Mouse (Mus musculus) gastrocnemius, adult 2 months (tissue): ENCODE data around the gene Cacna1c. TPM values are rescaled to one million over a fixed set of nuclear protein-coding genes. Genes with fewer than 3 reads are reported as not detected.
A peak's percentile ranks its signal among the peaks of the same experiment; 100 is the strongest.

Experiments used
- DNase-seq: peaks from one replicate; pipeline ENCODE4 v3.0.0; 2022
- H3K27ac ChIP-seq: fragments of 200-600 bp; 2 replicates; pipeline ENCODE4 v1.8.1; 2022; ENCODE audit warnings: mild to moderate bottlenecking
- H3K4me3 ChIP-seq: fragments of 200-600 bp; 2 replicates; pipeline ENCODE4 v1.8.1; 2022; ENCODE audit warnings: mild to moderate bottlenecking, moderate library complexity
- CTCF ChIP-seq: fragments of 200-600 bp; IDR thresholded peaks from 2 replicates; pipeline ENCODE4 v1.8.1; 2022; ENCODE audit warnings: antibody characterized with exemption, mild to moderate bottlenecking, moderate library complexity
- intact Hi-C: fragments of 180-260 bp; cut with DNase I; formaldehyde crosslinking; loops from one replicate; pipeline ENCODE4 v1.15.1; 2025
- long read RNA-seq, 2 experiments: library from polyadenylated mRNA; stranded (forward); transcript quantifications; one replicate each; pipeline ENCODE4 v2.0.0; 2021
- total RNA-seq, 2 experiments: library from RNA; stranded (reverse); gene quantifications; 2 replicates each; pipeline ENCODE4 v1.2.3; 2021

Gene Cacna1c
- 1 to 10 TPM; 1.7 to 1.9 TPM for total RNA-seq
- long read RNA-seq, experiment 1, partial matches to known transcripts: 1 of 1 reads
- long read RNA-seq, experiment 1, other reads (novel, unspliced or antisense): 0 of 1 reads
- long read RNA-seq, experiment 2, partial matches to known transcripts: 0 of 1 reads
- long read RNA-seq, experiment 2, other reads (novel, unspliced or antisense): 1 of 1 reads

DNA sequence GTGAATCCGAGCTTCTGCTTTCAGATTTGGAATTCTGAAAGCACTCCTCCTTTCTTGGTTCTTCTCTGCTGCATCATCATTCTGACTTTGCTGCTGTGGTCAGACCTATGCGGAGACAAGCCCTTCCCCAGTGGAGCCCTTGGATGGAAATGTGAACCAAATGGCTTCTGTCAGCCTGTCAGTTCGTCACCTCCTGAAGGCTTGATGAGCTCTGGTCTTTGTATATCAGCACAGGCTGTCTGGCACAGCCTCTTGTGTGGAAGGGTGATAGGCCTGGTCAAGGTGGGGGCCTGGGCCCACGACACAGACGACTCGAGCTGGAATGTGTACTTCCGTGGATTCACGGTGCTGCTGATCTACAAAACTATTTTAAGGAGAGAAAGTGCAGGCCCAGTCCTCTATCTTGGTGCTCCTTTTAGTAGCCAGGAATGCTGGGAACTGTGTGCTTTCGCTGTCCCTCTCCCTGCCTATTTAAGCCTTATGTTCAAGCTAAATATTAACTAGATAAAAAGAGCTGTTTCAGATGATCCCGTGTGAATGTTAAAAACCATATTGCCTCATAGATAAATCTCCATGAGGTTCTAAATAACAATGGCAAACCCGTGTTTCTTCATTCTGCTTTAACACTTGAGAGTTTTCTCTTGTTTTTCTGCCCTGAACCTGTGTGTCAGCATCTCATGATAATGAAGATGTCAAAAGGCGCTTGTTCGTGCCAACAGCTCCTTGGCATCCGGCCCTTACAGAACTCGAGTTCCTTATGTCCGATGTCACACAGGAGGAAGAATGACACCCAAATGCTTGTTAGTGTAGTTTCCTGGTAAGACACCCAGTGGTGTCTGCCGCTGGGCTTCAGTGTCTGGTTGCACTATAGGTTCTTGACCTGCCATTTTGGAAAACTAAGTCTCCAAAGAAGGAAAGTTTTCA lies at the start of gene Cacna1c:
TSS of gene Cacna1c (minus strand) at position 37 of the 924 bp plus-strand sequence.
- no peak within 1 kb of the TSS for H3K27ac ChIP-seq
- TF ChIP-seq CTCF: no peak
- no peak within 1 kb of the TSS for H3K4me3 ChIP-seq
- intact Hi-C loops: no loop called here
- no peak for DNase-seq

DNA sequence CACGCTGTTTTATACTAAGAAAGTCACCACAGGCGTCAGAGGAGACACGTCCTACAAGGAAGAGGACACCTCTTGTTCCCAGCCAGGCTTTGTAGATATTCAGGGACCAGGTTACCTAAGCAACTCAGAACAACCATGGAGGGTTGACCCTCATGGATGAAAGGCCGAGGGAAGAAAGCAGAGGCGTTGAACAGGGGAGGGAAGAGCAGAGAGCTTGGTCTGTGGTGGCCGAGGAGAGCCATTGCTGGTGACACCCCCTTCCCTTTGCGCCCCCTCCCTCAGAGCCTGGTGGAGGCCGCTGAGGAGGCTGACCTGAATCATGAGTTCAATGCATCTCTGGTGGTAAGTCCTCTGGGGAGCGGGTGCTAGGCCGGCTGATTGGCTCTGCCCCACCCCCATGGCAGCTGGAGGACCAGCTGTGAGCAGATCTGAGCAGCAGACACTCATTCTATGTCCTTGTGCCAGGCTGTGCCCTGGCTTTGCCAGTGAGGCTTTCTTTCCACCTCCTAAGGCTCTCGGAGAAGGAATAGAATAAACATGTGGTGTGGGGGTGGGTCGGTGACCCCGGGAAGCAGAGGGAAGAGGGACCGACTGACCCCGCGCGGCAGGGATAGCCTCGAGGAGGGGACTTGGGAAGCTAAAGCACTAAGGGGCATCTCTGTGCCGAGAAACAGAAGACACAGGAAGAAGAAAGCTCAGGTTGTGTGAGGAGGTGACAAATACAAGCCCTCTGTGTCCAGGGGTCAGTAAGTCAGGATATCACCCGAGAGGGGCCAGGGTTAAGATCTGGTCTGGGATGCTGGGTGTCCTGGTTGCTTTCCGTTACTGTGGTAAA lies 44.9 kb upstream of the Cacna1c start:
- intact Hi-C loops: no loop called here
- no peak for DNase-seq

DNA sequence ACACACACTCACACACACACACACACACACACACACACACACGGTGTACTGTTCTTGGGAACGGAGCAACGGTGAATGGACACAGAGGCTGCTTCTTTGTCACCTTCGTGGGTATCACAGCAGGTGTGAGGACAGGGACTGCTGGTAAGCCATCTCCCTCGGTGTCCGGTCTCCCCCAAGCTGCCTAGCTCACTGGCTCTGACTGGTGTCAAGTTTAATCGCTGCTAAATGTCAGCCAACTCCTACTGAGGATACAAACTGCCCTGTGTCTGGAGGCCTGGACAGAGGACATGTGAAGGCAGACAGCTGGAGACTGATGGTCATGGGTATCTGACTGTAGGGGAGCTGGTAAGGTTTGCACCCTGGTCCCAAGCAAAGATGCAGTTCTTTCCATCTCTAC lies 44.0 kb upstream of the Cacna1c start:
- Histone ChIP-seq H3K27ac (peak overlapping the region; percentile 6; the same call in 1 of the 2 replicates), H3K4me3 (no peak overlapping the region)
- intact Hi-C loops: no loop called here
- peak; percentile 67 for DNase-seq
- no peak for TF ChIP-seq CTCF

More for the DNA sequence above, 44.9 kb upstream of the Cacna1c start:
- TF ChIP-seq CTCF: no peak
- no peak overlapping the region for H3K4me3 ChIP-seq
- peak overlapping the region; percentile 6; the same call in 1 of the 2 replicates for H3K27ac ChIP-seq

DNA sequence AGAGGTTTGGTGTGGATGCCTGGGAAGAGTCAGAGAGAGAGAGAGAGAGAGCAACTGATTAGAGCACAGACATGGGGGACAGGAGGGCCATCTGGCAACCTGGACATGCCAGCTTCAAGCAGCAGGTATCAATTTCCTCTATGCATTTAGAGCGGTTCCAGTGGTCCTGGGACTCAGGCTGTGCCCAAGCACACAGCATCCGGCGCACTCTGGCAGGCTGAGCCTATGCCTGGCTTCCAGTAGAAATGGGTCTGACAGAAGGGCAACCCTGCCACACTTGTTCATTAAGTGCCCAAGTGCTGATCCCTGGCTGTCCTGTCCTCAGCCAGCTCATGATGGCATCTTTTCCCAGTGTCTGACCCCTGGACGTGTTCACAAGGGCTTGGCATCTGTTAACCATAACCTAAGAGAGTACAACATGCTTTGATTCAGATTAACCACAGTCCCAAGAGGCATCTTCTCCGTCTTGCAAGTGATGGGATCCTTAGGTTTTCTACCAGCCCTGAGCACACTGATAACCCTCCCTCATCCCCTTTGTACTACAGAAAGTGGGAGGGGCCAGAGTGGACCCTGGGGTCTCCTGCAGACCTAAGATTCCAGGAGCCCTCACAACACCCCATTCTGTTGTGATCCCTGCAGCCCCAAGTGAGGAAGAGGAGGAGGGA lies 43.3 kb upstream of the Cacna1c start:
- no peak for DNase-seq
- Histone ChIP-seq H3K27ac (no peak overlapping the region), H3K4me3 (no peak overlapping the region)
- TF ChIP-seq CTCF: no peak
- intact Hi-C loops: no loop called here

DNA sequence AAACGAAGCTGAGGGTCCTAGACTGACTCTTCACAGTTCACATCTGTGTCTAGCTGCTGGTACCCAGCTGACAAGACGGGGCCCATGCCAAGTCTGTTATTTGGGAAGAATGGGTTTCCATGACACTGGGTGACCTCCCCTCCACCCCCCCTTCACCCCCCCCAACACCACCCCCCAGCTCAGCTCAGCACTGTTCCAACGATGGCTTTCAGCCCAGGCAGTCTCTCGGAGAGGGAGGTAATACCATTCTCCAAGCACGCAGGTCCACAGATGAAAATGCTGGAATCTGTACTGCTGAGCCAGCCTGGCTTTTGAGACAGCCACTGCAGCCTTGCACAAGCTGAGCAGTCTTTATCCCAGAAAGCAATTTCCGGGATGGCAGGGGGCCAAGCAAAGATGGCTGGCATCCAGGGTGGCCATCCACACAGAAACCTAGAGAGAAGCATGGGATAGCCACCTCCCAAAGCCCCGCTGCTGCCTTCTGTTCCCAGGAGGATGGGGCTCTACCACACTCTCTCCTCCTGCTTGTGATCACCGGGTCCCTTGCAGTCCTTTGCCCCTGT lies 41.3 kb upstream of the Cacna1c start:
- intact Hi-C loops: no loop called here
- Histone ChIP-seq H3K27ac (no peak overlapping the region), H3K4me3 (no peak overlapping the region)
- DNase-seq: peak; percentile 47
- TF ChIP-seq CTCF: no peak

DNA sequence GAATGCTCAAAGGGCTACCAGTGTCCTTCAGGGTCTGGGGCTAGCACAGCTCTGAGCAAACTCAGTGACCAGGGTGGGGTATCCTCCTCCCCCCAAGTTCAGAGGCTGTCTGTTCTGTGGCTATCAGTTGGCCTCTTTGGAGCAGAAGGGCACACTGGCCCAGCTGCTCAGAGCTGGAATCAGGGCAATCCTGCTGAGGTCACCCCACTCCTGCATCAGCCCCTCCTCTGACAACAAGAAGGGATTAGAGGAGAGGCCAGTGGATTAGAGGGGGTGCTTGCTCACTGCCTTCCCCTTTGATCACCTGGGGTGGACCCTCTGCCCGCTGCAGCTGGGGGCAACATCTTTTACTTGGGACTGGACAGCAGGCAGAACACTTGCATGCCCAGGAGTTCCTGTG lies 40.0 kb upstream of the Cacna1c start, which contains the start of gene Cacna2d4:
TSS of gene Cacna2d4 (plus strand) at position 286 of the 400 bp plus-strand sequence.
- no peak within 1 kb of the TSS for H3K4me3 ChIP-seq
- H3K27ac ChIP-seq: no peak within 1 kb of the TSS
- DNase-seq: no peak
- intact Hi-C loops: no loop called here
- no peak for TF ChIP-seq CTCF

DNA sequence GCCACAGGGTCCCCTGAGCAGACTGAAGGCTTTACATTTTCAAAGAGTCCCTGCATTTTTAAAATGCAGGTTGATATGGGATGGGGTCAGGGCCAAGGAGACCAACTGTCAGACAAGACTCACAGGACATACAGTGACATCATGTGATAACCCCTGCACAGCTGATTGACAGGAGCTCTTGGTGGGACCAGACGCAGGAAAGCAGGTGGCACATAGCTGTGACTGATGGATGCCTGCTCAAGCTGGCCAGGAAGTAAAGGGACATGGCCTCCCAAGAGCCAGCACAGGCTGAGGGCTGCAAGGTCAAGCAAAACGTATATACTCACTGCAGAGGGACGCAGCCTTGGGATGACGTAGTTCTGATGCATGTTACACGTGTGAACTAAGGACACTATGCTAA lies 39.2 kb upstream of the Cacna1c start:
- Histone ChIP-seq H3K27ac (no peak overlapping the region), H3K4me3 (no peak overlapping the region)
- intact Hi-C loops: no loop called here
- TF ChIP-seq CTCF: no peak
- no peak for DNase-seq

DNA sequence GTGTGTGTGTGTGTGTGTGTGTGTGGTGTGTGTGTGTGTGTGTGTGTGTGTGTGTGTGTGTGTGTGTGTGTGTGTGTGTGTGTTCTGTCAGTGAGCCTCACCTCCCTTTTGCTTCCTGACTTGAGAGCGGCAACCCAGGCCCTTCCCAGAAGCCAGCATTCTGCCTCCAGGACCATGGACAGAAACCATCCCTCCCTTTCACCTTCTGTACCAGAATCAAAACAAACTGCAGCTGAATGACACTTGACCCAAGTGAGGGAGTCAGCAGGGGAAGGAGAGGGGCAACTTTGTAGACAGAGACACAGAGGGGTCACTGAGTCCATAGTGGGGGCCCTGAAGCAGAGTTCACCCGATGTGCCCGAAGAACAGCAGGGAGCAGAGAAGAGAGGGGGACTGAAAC lies 36.8 kb upstream of the Cacna1c start:
- H3K4me3 ChIP-seq: no peak overlapping the region
- DNase-seq: no peak
- intact Hi-C loops: no loop called here
- no peak for TF ChIP-seq CTCF
- H3K27ac ChIP-seq: no peak overlapping the region

DNA sequence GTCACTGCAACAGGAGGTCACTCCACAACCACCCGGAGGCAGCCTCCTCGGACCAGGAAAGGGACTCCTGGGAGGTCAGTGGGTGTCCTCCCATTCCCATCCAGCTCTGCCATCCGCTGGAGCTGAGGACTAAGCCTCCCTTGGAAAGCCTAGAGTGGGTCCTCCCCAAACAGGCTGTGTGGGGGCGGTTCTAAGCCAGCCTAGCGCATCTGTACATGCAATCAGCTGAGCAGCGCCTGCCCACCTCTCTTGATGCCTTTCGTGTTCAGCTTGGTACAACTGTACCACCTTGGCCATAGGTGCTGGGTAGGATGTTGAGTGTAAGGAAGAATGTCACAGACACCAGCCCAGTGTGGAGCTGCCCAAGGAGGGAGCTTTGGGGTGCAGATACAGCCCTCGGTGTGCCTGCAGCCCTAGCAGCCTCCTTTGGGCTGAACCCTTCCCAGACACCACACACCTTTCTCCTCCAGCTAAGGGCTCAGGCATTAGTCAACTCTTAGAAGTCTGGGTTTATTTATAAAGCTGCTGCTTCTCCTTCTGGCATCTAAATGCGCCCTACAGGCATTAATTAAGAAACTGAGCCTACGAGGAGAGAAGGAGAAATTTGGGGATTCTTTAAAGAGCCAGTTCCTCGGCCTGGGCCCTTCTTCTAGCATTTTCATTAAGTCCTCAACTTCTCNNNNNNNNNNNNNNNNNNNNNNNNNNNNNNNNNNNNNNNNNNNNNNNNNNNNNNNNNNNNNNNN lies 32.8 kb upstream of the Cacna1c start:
- no peak for TF ChIP-seq CTCF
- intact Hi-C loops: no loop called here

DNA sequence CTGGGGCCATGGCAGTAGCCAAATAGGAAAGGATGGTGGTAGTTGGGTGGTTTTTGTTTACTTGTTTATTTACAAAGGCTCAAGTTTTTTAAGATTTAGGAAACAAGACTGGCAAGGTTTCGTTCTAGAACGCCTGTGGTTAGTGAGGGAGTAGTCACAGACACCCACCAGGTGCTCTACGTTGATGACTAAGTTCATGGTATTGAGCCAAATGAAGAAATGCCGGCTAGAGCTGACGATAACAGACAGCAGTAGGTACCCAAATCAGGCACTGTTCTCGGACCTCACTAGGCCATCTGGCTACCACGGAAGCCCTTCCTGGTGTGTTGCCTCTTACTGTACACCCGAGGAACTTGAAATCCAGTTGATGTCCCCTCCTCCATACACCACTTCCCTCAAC lies 30.8 kb upstream of the Cacna1c start:
- H3K27ac ChIP-seq: no peak overlapping the region
- no peak overlapping the region for H3K4me3 ChIP-seq
- DNase-seq: no peak
- TF ChIP-seq CTCF: no peak
- intact Hi-C loops: no loop called here

More for the DNA sequence above, 32.8 kb upstream of the Cacna1c start:
- DNase-seq: no peak
- H3K4me3 ChIP-seq: no peak overlapping the region
- H3K27ac ChIP-seq: no peak overlapping the region

DNA sequence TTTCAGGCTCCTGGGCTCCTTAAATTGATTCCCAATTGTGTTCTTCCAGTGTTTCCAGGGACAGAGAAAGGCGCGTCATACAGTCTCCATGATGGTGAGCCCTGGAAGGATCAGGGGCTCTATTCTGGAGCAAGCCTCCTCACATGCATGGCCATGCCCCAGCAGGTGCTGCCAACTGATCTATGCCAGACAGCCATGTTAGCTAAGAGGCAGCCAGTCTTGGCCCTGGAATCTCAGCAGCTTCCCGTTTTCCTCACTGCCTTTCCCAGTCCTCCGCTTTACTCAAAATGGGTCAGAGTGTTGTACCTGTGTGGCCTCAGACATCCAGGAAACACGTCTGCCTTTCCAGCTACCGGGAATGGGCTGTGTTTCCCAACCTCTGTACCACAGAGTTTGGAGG lies 29.5 kb upstream of the Cacna1c start:
- no peak overlapping the region for H3K27ac ChIP-seq
- intact Hi-C loops: no loop called here
- no peak for TF ChIP-seq CTCF
- H3K4me3 ChIP-seq: no peak overlapping the region
- DNase-seq: no peak
